Mouse (Mus musculus) lung, postnatal 0 days (tissue): ENCODE results near the gene Farsb. TPM values are rescaled to one million over a fixed set of nuclear protein-coding genes. Genes with fewer than 3 reads are reported as not detected.

ENCODE experiments used
- ATAC-seq: fragments of 200-750 bp; cut with Nextera tagmentation; 2 replicates; pipeline ENCODE4 v1.8.0; 2017; ENCODE audit warnings: moderate library complexity
- DNase-seq: peaks from one replicate; pipeline ENCODE4 v3.0.0-alpha.2; 2016; ENCODE audit warnings: low spot score
- H3K27ac ChIP-seq: fragments of 300-500 bp; sonication (generic); 2 replicates; pipeline ENCODE4 v1.5.1; 2014; ENCODE audit warnings: antibody characterized with exemption, mild to moderate bottlenecking, low read length, mixed read lengths
- H3K27me3 ChIP-seq: fragments of 300-500 bp; sonication (generic); replicated peaks from 2 replicates; pipeline ENCODE4 v1.6.1; 2014; ENCODE audit warnings: low read length, mixed read lengths; ENCODE audit not compliant: insufficient read depth
- H3K36me3 ChIP-seq: fragments of 300-500 bp; sonication (generic); 2 replicates; pipeline ENCODE4 v1.6.1; 2014; ENCODE audit warnings: low read length, mixed read lengths; ENCODE audit not compliant: insufficient read depth
- H3K4me1 ChIP-seq: fragments of 300-500 bp; sonication (generic); 2 replicates; pipeline ENCODE4 v1.6.1; 2014; ENCODE audit warnings: antibody characterized with exemption, low read depth, low read length, mixed read lengths; ENCODE audit not compliant: insufficient read depth
- H3K4me2 ChIP-seq: fragments of 300-500 bp; sonication (generic); replicated peaks from 2 replicates; pipeline ENCODE4 v1.6.1; 2014; ENCODE audit warnings: low read depth, mild to moderate bottlenecking, low read length, moderate library complexity, mixed read lengths
- H3K4me3 ChIP-seq: fragments of 300-500 bp; sonication (generic); 2 replicates; pipeline ENCODE4 v1.5.1; 2014; ENCODE audit warnings: low read depth, low read length
- H3K9ac ChIP-seq: fragments of 300-500 bp; sonication (generic); replicated peaks from 2 replicates; pipeline ENCODE4 v1.6.1; 2014; ENCODE audit warnings: low read depth, mild to moderate bottlenecking
- H3K9me3 ChIP-seq: fragments of 300-500 bp; sonication (generic); 2 replicates; pipeline ENCODE4 v1.6.1; 2016; ENCODE audit warnings: low read length, mixed read lengths
- CTCF ChIP-seq: IDR thresholded peaks from 2 replicates; pipeline ENCODE4 v1.5.1; 2016; ENCODE audit warnings: antibody characterized with exemption, mild to moderate bottlenecking
- EP300 ChIP-seq: IDR thresholded peaks from 2 replicates; pipeline ENCODE4 v1.6.1; 2016; ENCODE audit warnings: antibody characterized with exemption, mild to moderate bottlenecking, control low read depth
- WGBS: fragments of 180-500 bp; shearing (Covaris S2); extraction: QIAGEN DNeasy Blood & Tissue Kit; methylation state at CpG from one replicate; pipeline ENCODE4 v1.1.7; 2014; 5-methylcytosine and 5-hydroxymethylcytosine counted together
- polyA plus RNA-seq: library from polyadenylated mRNA; unstranded; fragments of >200 nt; fragmentation: Nextera tagmentation; extraction: Ambion mirVana; gene quantifications from 2 replicates; pipeline ENCODE4 v1.2.1, GENCODE M21; 2015

The Farsb gene
- polyA plus RNA-seq, 1 experiment from 2014 or later = 41.8 TPM

DNA sequence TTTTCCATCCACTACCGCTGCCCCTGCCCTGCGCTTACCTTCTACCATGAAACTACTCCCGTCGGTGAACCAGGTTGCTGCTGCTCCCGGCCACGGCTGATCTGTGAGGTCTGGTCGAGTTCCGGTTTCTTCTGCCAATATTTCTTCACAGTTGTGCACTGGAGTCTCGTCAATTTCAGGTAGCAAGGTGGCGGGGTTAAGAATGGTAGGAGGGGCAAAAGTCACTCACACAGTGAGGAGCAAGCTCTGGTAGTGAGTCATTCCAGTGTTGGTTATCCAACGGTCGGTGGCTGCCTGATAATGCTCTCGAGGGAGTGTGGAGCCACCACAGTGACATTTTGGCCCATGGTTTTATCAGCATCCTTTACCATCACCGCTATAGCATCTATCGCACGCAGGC, 12.3 kb upstream of the Farsb start:
- H3K36me3 ChIP-seq = no peaks in the 10 kb centered on the region
- H3K4me1 ChIP-seq = no peaks in the 10 kb centered on the region
- no peak for TF ChIP-seq EP300
- TF ChIP-seq CTCF = no peak
- no peak overlapping the region for H3K9ac ChIP-seq
- 87% methylated on average over 16 of the region's 16 CpGs for WGBS
- no peak overlapping the region for H3K4me3 ChIP-seq
- H3K9me3 ChIP-seq = no peaks in the 10 kb centered on the region
- ATAC-seq (no peak), DNase-seq (no peak)
- H3K27ac ChIP-seq = no peak overlapping the region
- H3K27me3 ChIP-seq = no peaks in the 10 kb centered on the region
- H3K4me2 ChIP-seq = no peak overlapping the region

DNA sequence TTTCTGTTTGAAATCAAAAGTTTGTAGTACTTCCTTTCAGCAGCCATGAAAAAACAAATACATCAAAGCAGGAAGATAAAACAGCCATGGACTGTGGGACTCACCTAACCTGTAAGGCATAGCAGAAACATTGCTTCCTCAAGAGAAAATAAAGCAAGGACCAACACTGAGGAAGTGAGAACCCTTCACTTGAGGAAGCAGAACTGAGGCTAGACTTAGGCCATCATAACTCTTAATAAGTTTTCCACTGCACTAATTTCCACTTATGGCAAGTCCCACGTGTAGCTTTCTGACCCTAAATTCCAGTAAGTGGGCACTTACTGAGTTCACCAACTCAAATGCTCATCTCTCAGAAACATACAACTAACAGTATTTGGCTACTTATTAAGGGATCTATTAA, 1.4 kb upstream of the Farsb start:
- H3K27ac ChIP-seq = no peak overlapping the region
- 44% methylated on average over 1 of the region's 1 CpGs for WGBS
- DNase-seq = no peak
- no peak overlapping the region for H3K4me3 ChIP-seq
- no peak for ATAC-seq
- no peaks in the 10 kb centered on the region for H3K27me3 ChIP-seq
- H3K36me3 ChIP-seq = no peaks in the 10 kb centered on the region
- TF ChIP-seq EP300 (no peak), CTCF (no peak)
- no peak overlapping the region for H3K4me2 ChIP-seq
- H3K9ac ChIP-seq = no peak overlapping the region
- no peaks in the 10 kb centered on the region for H3K4me1 ChIP-seq
- no peaks in the 10 kb centered on the region for H3K9me3 ChIP-seq

DNA sequence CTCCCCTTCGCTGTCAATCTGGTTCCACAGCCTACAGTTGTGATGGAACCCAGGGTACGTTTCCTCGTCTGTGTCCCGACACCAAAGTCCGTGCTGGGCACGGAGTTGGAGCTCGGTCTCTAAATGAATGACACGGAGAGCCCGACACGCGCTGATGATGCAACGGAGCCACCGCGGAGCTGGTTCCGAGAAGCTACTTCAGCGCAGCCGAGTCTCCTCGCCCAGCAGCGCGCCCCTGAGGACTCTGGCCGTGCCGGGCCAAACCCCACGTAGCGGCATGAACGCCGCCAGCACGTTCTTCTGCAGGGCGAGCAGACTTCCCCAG, 308 bp downstream of the Farsb start:
- no peaks in the 10 kb centered on the region for H3K27me3 ChIP-seq
- H3K4me2 ChIP-seq = peak overlapping the region; percentile 74
- no peak for ATAC-seq
- H3K4me1 ChIP-seq = no peaks in the 10 kb centered on the region
- under 1% methylated on average over 28 of the region's 28 CpGs for WGBS
- peak overlapping the region; percentile 81 for H3K27ac ChIP-seq
- peak overlapping the region; percentile 85 for H3K9ac ChIP-seq
- TF ChIP-seq CTCF (no peak), EP300 (no peak)
- DNase-seq = no peak
- peak overlapping the region; percentile 90 for H3K4me3 ChIP-seq
- H3K36me3 ChIP-seq = no peaks in the 10 kb centered on the region
- H3K9me3 ChIP-seq = no peaks in the 10 kb centered on the region

DNA sequence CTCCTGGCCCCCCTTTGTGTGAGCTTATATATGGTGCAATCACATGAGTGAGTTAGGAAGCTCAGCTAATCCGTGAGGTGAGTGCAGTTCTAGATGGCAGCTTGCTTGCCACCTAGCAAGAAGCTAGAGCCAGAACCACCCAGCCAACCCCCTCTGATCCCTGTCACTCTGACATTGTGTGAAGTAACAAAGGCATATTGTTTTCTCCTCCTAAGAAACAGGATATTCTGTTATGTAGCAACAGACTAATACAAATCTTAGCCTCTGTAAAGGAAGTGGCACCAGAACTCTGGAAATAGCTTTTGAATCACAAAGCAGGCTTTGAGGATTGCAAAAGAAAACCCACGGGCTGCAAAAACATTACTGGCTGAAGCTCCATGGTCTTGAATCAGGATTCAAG, 4.3 kb downstream of the Farsb start:
- DNase-seq (peak; percentile 26), ATAC-seq (no peak)
- no peaks in the 10 kb centered on the region for H3K9me3 ChIP-seq
- no peak overlapping the region for H3K27ac ChIP-seq
- no peaks in the 10 kb centered on the region for H3K4me1 ChIP-seq
- 36% methylated on average over 2 of the region's 2 CpGs for WGBS
- no peaks in the 10 kb centered on the region for H3K27me3 ChIP-seq
- H3K9ac ChIP-seq = 0 out of 2 replicates have a peak overlapping the region, but pooled peaks have one; percentile 8
- peaks cover 5% of the 10 kb centered on the region; the same call in 1 of the 2 replicates for H3K36me3 ChIP-seq
- H3K4me3 ChIP-seq = no peak overlapping the region
- H3K4me2 ChIP-seq = no peak overlapping the region
- no peak for TF ChIP-seq CTCF
- no peak for TF ChIP-seq EP300

DNA sequence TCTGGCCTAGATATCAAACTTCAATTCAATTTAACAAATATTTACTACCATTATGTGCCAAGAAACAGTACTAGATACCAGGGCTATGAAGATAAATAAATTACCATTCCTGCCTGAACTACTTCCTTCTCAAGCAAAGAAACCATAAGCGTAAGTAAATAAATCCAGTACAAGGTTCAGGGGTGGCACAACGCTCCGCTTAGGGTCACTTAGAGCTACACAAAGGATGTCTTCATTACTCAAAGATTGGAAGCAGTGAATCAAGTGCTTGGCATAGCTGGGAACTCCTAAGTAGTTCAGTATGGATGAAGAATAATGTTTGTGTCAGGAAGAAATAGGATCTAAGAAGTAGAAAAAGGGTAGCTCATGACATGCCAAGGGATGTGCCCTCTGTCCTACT, 5.3 kb downstream of the Farsb start:
- WGBS = 77% methylated on average over 3 of the region's 3 CpGs
- DNase-seq = no peak
- ATAC-seq = no peak
- H3K27me3 ChIP-seq = no peaks in the 10 kb centered on the region
- H3K4me2 ChIP-seq = no peak overlapping the region
- no peaks in the 10 kb centered on the region for H3K9me3 ChIP-seq
- TF ChIP-seq EP300 (no peak), CTCF (no peak)
- no peak overlapping the region for H3K9ac ChIP-seq
- no peak overlapping the region for H3K4me3 ChIP-seq
- H3K27ac ChIP-seq = no peak overlapping the region
- H3K4me1 ChIP-seq = no peaks in the 10 kb centered on the region
- H3K36me3 ChIP-seq = peaks cover 11% of the 10 kb centered on the region; the same call in 1 of the 2 replicates

DNA sequence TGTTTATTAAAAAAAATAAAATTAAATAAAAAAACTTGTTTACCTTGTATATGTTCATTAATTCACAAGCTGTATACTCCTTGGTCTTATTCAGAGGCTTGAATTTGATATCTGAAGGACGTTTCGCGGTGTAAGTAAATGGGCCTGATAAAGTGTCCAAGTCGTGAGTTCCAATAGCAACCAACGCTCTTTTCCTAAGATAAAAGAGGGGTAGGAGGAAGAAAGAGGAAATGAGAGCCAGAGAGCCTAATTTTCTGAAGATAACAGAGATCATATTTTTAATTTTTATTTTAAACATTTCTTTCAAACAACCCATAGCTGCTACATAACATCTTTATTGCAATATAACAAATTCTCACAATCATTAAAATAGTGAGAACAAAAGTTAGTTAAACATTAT, 16.3 kb downstream of the Farsb start:
- H3K4me3 ChIP-seq = no peak overlapping the region
- TF ChIP-seq CTCF = no peak
- no peak for TF ChIP-seq EP300
- peaks cover 23% of the 10 kb centered on the region; the same call in 1 of the 2 replicates for H3K36me3 ChIP-seq
- no peak for DNase-seq
- H3K27ac ChIP-seq = no peak overlapping the region
- ATAC-seq = no peak
- no peak overlapping the region for H3K4me2 ChIP-seq
- H3K4me1 ChIP-seq = no peaks in the 10 kb centered on the region
- 94% methylated on average over 5 of the region's 5 CpGs for whole genome bisulfite sequencing
- no peaks in the 10 kb centered on the region for H3K27me3 ChIP-seq
- no peak overlapping the region for H3K9ac ChIP-seq
- H3K9me3 ChIP-seq = no peaks in the 10 kb centered on the region

DNA sequence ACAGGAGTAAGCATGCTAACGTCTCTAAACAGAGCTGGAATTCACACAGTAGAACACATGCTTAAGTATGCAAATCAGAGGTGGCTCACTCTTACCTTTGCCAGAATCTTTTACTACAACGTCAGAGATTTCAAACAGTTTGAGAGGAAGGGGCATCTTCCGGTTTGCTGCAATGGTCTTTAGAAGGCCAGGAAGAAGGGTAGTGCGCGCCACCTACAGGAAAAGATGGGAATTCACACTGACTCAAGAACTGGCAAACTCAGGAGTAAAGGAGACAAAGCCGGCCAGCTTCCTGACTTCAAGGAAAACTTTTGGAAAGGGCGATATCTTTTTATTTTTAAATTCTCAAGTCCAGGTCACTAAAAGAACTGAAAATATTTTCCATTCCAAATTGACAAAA, 34.0 kb downstream of the Farsb start:
- Histone ChIP-seq H3K27me3 (no peaks in the 10 kb centered on the region), H3K4me3 (no peak overlapping the region), H3K4me2 (no peak overlapping the region), H3K9me3 (no peaks in the 10 kb centered on the region), H3K4me1 (no peaks in the 10 kb centered on the region), H3K36me3 (peaks cover 18% of the 10 kb centered on the region; the same call in 1 of the 2 replicates), H3K9ac (no peak overlapping the region), H3K27ac (no peak overlapping the region)
- peak; percentile 57 for DNase-seq
- 37% methylated on average over 7 of the region's 7 CpGs for WGBS
- no peak for ATAC-seq
- TF ChIP-seq EP300 = no peak
- TF ChIP-seq CTCF = peak; percentile 84
